Mouse (Mus musculus): ENCODE data around the gene Cybb. TPM values are rescaled to one million over a fixed set of nuclear protein-coding genes. Genes with fewer than 3 reads are reported as not detected.

Cybb gene
- total RNA-seq, 2 experiments from 2014 or later, result 890 to 1,069 TPM

Other genes with a start within 250 kb of the Cybb start
- gene Gm14862, start 230.9 kb downstream of the Cybb start, total RNA-seq (2015), result not detected in 2 replicates
- not detected in 2 replicates for gene Gm14862, start 230.9 kb downstream of the Cybb start, total RNA-seq (2017)
- 5.8 and 6.2 TPM in 2 replicates for gene Xk, start 215.0 kb downstream of the Cybb start, total RNA-seq (2015)
- gene Xk, start 215.0 kb downstream of the Cybb start, total RNA-seq (2017), result 2.4 and 4.2 TPM in 2 replicates
- gene H2al1m, start 204.0 kb downstream of the Cybb start, total RNA-seq (2015), result not detected in 2 replicates
- gene H2al1m, start 204.0 kb downstream of the Cybb start, total RNA-seq (2017), result not detected in 2 replicates
- gene H2al1k, start 137.1 kb downstream of the Cybb start, total RNA-seq (2015), result not detected in 2 replicates
- gene H2al1k, start 137.1 kb downstream of the Cybb start, total RNA-seq (2017), result not detected in 2 replicates
- not detected in 2 replicates for gene H2al1o, start 84.6 kb upstream of the Cybb start, total RNA-seq (2015)
- not detected in 2 replicates for gene H2al1o, start 84.6 kb upstream of the Cybb start, total RNA-seq (2017)
- gene Dynlt3, start 175.2 kb upstream of the Cybb start, total RNA-seq (2015), result 36.8 and 37.1 TPM in 2 replicates
- gene Dynlt3, start 175.2 kb upstream of the Cybb start, total RNA-seq (2017), result 44.3 and 47.9 TPM in 2 replicates

Data from megakaryocyte, adult 5-6 weeks (primary cell).